Mouse (Mus musculus) midbrain, embryonic 11.5 days (tissue): ENCODE data around the gene Crk. TPM values are rescaled to one million over a fixed set of nuclear protein-coding genes. Genes with fewer than 3 reads are reported as not detected.

ENCODE experiments used
- ATAC-seq: fragments of 200-750 bp; cut with Nextera tagmentation; 2 replicates; pipeline ENCODE4 v1.8.0; 2017; ENCODE audit warnings: moderate TSS enrichment, moderate library complexity; ENCODE audit not compliant: low FRiP score
- DNase-seq: peaks from one replicate; pipeline ENCODE4 v3.0.0; 2015; ENCODE audit warnings: low spot score; ENCODE audit errors: missing footprints
- H3K27ac ChIP-seq: fragments of 300-500 bp; sonication (generic); 2 replicates; pipeline ENCODE4 v1.5.1; 2014; ENCODE audit warnings: low read depth, low read length
- H3K27me3 ChIP-seq: fragments of 300-500 bp; sonication (generic); 2 replicates; pipeline ENCODE4 v1.6.1; 2014; ENCODE audit warnings: mild to moderate bottlenecking, low read length, moderate library complexity, mixed read lengths; ENCODE audit not compliant: control insufficient read depth, insufficient read depth
- H3K36me3 ChIP-seq: fragments of 300-500 bp; sonication (generic); 2 replicates; pipeline ENCODE4 v1.6.1; 2014; ENCODE audit warnings: mild to moderate bottlenecking, low read length, moderate library complexity, mixed read lengths; ENCODE audit not compliant: control insufficient read depth, insufficient read depth
- H3K4me1 ChIP-seq: fragments of 300-500 bp; sonication (generic); 2 replicates; pipeline ENCODE4 v1.6.1; 2014; ENCODE audit warnings: low read length; ENCODE audit not compliant: control insufficient read depth, insufficient read depth
- H3K4me2 ChIP-seq: fragments of 300-500 bp; sonication (generic); 2 replicates; pipeline ENCODE4 v1.6.1; 2014; ENCODE audit warnings: mild to moderate bottlenecking, moderate library complexity
- H3K4me3 ChIP-seq: fragments of 300-500 bp; sonication (generic); 2 replicates; pipeline ENCODE4 v1.5.1; 2014; ENCODE audit warnings: low read depth, low read length
- H3K9ac ChIP-seq: fragments of 300-500 bp; sonication (generic); 2 replicates; pipeline ENCODE4 v1.6.1; 2014; ENCODE audit warnings: low read length
- H3K9me3 ChIP-seq: fragments of 300-500 bp; sonication (generic); 2 replicates; pipeline ENCODE4 v1.6.1; 2016; ENCODE audit warnings: low read length; ENCODE audit not compliant: control insufficient read depth
- WGBS: fragments of 180-500 bp; shearing (Covaris S2); extraction: QIAGEN DNeasy Blood & Tissue Kit; methylation state at CpG from one replicate; pipeline ENCODE4 v1.1.7; 2014; 5-methylcytosine and 5-hydroxymethylcytosine counted together
- polyA plus RNA-seq: library from polyadenylated mRNA; unstranded; fragments of >200 nt; fragmentation: Nextera tagmentation; extraction: Ambion mirVana; gene quantifications from 2 replicates; pipeline ENCODE4 v1.2.1, GENCODE M21; 2014

The Crk gene
- polyA plus RNA-seq, 1 experiment from 2014 or later, result 130 TPM

DNA sequence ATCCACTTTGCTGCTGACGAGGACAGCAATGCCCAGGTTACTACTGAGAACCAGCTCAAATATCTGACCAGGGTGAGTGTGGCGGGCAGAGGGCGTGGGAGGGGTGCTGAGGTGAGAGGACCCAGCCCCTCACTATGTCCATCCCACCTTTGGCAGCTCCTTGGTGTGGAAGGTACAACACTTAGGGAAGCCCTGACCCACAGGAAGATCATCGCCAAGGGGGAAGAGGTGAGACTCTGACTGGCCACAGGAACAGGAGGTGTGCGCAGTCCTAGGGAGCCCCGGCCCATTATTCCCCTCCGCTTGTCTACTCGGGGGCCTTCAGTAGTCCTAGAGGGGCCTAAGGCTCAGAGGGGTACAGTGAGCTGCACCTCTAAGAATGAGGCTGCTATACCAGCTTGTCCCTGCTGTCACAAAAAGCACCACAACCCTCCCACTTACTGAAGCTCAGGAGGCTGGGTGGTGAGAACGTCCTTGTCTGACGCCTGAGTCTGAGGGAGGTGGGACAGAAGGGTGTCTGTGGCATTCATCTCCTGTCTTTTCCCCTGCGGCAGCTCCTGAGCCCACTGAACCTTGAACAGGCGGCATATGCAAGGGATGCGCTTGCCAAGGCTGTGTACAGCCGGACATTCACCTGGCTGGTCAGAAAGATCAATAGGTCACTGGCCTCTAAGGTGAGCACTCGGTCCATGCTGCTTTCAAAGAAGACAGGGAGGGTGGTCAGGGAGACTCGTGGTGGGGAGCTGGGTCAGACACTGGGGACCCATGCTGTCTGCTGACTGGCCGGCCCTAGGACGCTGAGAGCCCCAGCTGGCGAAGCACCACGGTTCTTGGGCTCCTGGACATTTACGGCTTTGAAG is 17.9 kb upstream of the Crk start:
- ATAC-seq, result no peak
- no peak for DNase-seq
- H3K36me3 ChIP-seq, result no peaks in the 10 kb centered on the region; the same call in 1 of the 2 replicates
- H3K9me3 ChIP-seq, result no peaks in the 10 kb centered on the region
- H3K4me2 ChIP-seq, result no peak overlapping the region
- WGBS, result 91% methylated on average over 21 of the region's 21 CpGs
- H3K27ac ChIP-seq, result no peak overlapping the region
- H3K27me3 ChIP-seq, result peaks cover 5% of the 10 kb centered on the region; the same call in 1 of the 2 replicates
- H3K4me1 ChIP-seq, result peaks cover 5% of the 10 kb centered on the region
- H3K9ac ChIP-seq, result no peak overlapping the region
- H3K4me3 ChIP-seq, result no peak overlapping the region

DNA sequence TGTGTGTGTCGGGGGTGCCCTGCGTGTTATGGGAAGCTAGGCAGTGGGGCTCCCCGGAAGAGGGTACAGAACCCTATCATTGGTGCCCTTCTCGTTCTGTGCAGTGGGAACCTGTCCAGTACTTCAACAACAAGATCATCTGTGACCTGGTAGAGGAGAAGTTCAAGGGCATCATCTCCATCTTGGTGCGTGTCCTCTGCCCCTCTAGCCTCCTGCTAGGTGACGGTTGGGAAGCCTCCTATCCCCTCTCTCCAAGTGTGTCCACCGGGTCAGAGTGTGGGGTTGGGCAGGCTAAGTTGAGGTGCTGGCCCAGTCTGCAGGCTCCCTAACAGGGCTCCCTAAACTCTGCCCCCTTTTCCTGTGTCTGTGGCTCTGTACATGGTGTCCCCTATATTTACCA is 16.9 kb upstream of the Crk start:
- no peaks in the 10 kb centered on the region for H3K9me3 ChIP-seq
- H3K4me2 ChIP-seq, result no peak overlapping the region
- H3K36me3 ChIP-seq, result no peaks in the 10 kb centered on the region; the same call in 1 of the 2 replicates
- no peak for ATAC-seq
- H3K4me1 ChIP-seq, result no peaks in the 10 kb centered on the region
- H3K9ac ChIP-seq, result no peak overlapping the region
- WGBS, result 94% methylated on average over 7 of the region's 7 CpGs
- H3K27me3 ChIP-seq, result no peaks in the 10 kb centered on the region
- H3K4me3 ChIP-seq, result no peak overlapping the region
- no peak for DNase-seq
- H3K27ac ChIP-seq, result no peak overlapping the region

DNA sequence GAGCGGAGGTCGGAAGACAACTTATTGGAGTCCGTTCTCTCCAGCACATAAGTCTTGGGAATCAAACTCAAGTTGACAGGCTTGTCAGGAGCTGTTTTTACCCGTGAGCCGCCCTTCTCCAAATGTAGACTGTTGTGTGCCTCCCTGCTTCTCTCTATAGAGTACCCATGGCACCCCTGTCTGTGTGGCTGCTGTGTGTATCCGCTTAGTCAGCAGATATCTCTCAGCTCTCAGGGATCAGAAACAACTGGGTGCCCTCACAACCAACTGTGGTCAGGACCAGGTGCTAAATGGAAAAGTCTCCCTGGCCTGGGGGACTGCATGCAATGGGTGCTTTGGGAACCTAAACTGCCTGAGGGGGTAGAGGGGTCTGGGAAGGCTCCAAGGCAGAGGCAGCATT is 12.8 kb upstream of the Crk start:
- no peak overlapping the region for H3K9ac ChIP-seq
- H3K36me3 ChIP-seq, result no peaks in the 10 kb centered on the region; the same call in 1 of the 2 replicates
- no peak overlapping the region for H3K4me3 ChIP-seq
- H3K9me3 ChIP-seq, result no peaks in the 10 kb centered on the region
- ATAC-seq (no peak), DNase-seq (no peak)
- WGBS, result 95% methylated on average over 6 of the region's 6 CpGs
- no peak overlapping the region for H3K27ac ChIP-seq
- H3K4me1 ChIP-seq, result no peaks in the 10 kb centered on the region
- H3K27me3 ChIP-seq, result no peaks in the 10 kb centered on the region
- H3K4me2 ChIP-seq, result no peak overlapping the region

DNA sequence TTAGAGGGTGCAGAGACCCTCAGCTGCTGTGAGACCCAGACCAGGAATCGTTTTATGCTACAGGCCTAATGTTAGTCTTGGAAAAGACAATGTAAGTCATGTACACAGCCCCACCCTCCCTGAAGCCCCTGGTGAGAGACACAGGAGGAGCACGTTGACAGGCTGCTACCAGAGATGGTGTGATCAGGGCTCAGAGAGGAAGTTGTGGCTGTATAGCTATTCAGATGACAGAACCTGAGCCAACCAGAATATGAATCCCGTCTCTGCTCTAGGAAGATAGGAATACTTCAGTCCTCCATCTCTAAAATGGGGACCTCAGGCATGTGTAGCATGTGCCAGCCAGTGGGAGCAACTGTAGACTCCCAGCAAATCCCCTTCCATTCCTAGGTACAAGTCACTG is 10.4 kb upstream of the Crk start:
- WGBS, result 90% methylated on average over 3 of the region's 3 CpGs
- Histone ChIP-seq H3K4me3 (no peak overlapping the region), H3K4me1 (no peaks in the 10 kb centered on the region), H3K36me3 (no peaks in the 10 kb centered on the region; the same call in 1 of the 2 replicates), H3K27ac (no peak overlapping the region), H3K4me2 (no peak overlapping the region), H3K27me3 (no peaks in the 10 kb centered on the region), H3K9me3 (no peaks in the 10 kb centered on the region), H3K9ac (no peak overlapping the region)
- DNase-seq, result no peak
- ATAC-seq, result no peak

DNA sequence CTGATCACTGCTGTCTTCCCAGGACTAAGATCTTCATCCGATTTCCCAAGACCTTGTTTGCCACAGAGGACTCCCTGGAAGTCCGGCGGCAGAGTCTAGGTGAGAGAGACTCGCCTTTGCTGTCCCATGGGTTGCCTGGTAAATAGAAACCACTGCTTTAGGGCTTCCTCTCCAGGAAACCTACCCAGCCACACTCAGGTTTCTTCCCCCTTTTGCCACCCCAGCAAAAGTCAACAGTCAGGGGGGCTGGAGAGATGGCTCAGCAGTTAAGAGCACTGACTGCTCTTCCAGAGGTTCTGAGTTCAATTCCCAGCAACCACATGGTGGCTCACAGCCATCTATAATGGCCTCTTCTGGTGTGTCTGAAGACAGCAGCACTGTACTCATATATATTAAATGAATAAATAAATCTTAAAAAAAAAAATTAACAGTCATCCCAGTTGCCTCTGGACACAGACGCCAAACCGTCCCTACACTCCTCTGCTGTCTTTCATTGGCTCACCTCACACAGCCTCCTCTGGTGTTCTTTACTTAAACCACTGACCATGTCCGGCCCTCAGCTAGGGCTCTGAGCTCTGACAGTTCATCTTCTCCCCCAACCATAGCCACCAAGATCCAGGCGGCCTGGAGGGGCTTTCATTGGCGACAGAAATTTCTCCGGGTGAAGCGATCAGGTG is 9.7 kb upstream of the Crk start:
- Histone ChIP-seq H3K36me3 (no peaks in the 10 kb centered on the region; the same call in 1 of the 2 replicates), H3K4me2 (no peak overlapping the region), H3K4me3 (no peak overlapping the region), H3K9ac (no peak overlapping the region), H3K27ac (no peak overlapping the region), H3K9me3 (no peaks in the 10 kb centered on the region), H3K27me3 (no peaks in the 10 kb centered on the region), H3K4me1 (no peaks in the 10 kb centered on the region)
- WGBS, result 90% methylated on average over 11 of the region's 11 CpGs
- DNase-seq (no peak), ATAC-seq (no peak)

DNA sequence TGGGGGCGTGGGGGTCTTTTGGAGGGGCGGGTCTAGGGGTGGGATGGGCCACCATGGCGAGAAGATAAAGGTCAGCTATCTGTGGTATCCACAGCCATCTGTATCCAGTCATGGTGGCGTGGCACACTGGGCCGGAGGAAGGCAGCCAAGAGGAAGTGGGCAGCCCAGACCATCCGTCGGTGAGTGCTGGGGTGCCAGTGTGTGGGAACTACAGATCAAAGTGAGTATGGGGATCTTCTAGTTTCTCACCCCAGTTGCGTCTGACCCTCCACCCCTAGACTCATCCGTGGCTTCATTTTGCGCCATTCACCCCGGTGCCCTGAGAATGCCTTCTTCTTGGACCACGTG is 9.2 kb upstream of the Crk start:
- H3K27ac ChIP-seq, result no peak overlapping the region

DNA sequence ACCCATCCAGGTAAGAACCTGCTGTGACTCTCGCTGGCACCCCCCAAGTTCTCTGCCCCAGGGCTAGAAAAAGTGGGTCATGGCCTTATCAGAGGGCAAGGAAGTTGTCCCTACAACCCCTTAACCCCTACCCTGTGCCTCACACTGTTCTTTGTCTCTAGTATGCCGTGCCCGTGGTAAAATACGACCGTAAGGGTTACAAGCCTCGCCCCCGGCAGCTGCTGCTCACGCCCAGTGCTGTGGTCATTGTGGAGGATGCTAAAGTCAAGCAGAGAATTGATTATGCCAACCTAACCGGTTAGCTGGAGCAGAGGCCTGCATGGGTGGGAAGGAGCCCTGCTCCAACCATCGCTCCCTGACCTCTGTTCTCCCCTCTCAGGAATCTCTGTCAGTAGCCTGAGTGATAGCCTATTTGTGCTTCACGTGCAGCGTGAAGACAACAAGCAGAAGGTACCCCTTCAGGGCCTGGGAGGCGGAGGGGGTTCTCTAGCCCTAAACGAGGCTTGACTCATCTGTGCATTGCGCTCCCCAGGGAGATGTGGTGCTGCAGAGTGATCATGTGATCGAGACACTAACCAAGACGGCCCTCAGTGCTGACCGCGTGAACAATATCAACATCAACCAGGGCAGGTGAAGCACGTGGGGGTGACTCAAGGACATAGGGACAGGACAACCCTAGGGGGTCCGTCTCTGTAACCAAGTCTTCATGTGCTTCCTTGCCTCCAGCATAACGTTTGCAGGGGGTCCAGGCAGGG is 7.5 kb upstream of the Crk start:
- Histone ChIP-seq H3K9me3 (no peaks in the 10 kb centered on the region), H3K36me3 (no peaks in the 10 kb centered on the region), H3K4me3 (no peak overlapping the region), H3K4me2 (no peak overlapping the region), H3K27me3 (no peaks in the 10 kb centered on the region), H3K9ac (no peak overlapping the region), H3K4me1 (no peaks in the 10 kb centered on the region), H3K27ac (no peak overlapping the region)
- WGBS, result 90% methylated on average over 22 of the region's 22 CpGs
- no peak for ATAC-seq
- no peak for DNase-seq

More for the DNA sequence above, 9.2 kb upstream of the Crk start:
- Histone ChIP-seq H3K4me1 (no peaks in the 10 kb centered on the region), H3K9me3 (no peaks in the 10 kb centered on the region), H3K9ac (no peak overlapping the region), H3K36me3 (no peaks in the 10 kb centered on the region; the same call in 1 of the 2 replicates), H3K27me3 (no peaks in the 10 kb centered on the region), H3K4me3 (no peak overlapping the region), H3K4me2 (no peak overlapping the region)
- DNase-seq (no peak), ATAC-seq (no peak)
- 91% methylated on average over 12 of the region's 12 CpGs for WGBS

DNA sequence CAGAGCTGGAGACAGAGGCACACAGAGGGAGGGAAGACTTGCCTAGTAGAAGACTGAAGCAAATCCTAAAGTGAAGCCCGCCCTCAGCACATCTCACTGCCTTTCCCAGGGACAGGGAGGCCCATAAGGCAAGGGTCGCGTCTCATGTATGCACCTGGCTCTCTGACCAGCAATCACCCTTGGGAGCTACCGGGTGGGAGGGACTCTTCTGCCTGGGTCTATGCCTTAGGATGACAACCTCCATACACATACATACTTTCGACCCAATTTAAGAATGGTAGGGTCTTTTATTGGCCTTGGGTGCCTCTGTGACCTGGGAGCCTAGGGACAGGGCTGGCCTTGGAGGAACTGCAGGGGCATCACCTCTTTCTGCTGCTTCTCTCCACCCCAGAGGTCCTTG is 5.6 kb upstream of the Crk start:
- no peak for ATAC-seq
- 83% methylated on average over 5 of the region's 5 CpGs for WGBS

DNA sequence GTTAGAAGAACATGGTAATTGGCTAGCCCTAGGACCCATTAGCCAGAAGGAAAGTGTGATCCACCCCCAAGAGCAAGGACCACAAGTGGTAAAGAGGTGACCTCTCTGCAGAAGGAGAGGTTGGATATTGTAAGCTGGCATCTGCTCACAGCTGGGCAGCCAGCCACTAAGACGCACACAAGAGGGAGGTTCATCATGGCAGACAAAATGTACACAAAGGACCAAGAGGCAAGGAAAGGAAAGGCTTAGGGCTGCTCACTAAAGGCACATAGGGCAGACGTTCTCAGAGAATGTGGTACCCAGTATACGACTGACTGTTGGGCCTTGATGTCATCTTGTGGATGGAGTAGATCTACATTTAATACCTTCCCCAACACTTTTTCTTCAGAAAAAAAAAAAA is 4.2 kb upstream of the Crk start:
- H3K4me1 ChIP-seq, result no peaks in the 10 kb centered on the region
- no peak overlapping the region for H3K9ac ChIP-seq
- no peaks in the 10 kb centered on the region for H3K9me3 ChIP-seq
- ATAC-seq (no peak), DNase-seq (no peak)
- no peak overlapping the region for H3K4me3 ChIP-seq
- H3K27me3 ChIP-seq, result no peaks in the 10 kb centered on the region
- H3K36me3 ChIP-seq, result no peaks in the 10 kb centered on the region
- no peak overlapping the region for H3K27ac ChIP-seq
- 78% methylated on average over 3 of the region's 3 CpGs for WGBS
- H3K4me2 ChIP-seq, result no peak overlapping the region

More for the DNA sequence above, 5.6 kb upstream of the Crk start:
- Histone ChIP-seq H3K36me3 (no peaks in the 10 kb centered on the region), H3K9me3 (no peaks in the 10 kb centered on the region), H3K4me1 (no peaks in the 10 kb centered on the region), H3K4me3 (no peak overlapping the region), H3K9ac (no peak overlapping the region), H3K27me3 (no peaks in the 10 kb centered on the region), H3K27ac (no peak overlapping the region), H3K4me2 (no peak overlapping the region)
- DNase-seq, result no peak
